Mouse (Mus musculus): ENCODE measurements at regions not wholly inside any gene's neighbourhood (a gene's known extent, or its start where the extent isn't known, plus 50 kb on each side); places are given as distances from the start of the nearest gene placed in this dataset.

DNA sequence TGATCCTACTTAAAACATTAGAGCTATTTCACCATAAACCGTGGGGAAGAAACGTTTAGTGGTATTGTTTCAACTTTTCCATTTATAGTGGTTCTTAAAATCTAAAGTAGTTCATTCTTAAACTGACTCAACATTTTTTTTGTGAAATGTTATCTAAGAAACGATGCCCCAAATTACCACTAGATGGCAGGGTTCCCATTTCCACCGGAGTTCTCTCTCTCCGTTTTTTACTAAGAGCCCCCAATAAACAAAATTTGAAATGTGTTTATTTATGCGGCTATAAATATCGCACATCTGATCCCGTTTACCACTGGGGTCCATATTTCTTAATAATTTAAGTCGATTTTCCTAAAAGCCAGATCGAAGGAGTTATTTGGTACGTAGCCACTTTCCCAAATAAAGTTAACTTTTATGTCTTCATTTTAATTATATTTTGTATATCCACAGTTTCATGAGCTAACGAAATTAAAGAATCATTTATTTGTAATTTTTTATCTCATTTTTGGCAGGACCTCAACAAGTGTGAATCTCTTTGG lies 586.5 kb upstream of the Lcorl start:
- H3K27ac ChIP-seq (replicated peaks) = no peak overlapping the region
- TF ChIP-seq EP300 (optimal IDR thresholded peaks at IDR 0.05) (no peak), CTCF (IDR thresholded peaks at IDR 0.05; ENCODE audit: low read depth) (peak; percentile 86)
- peak; percentile 13 for DNase-seq (ENCODE audit: low spot score)
- H3K4me3 ChIP-seq (ENCODE audit: low read depth, low read length) = no peak overlapping the region
- no peak overlapping the region for H3K4me2 ChIP-seq (replicated peaks; ENCODE audit: low read depth)
- no peak overlapping the region for H3K9ac ChIP-seq (ENCODE audit: low read length)
- ATAC-seq (ENCODE audit: low FRiP score, low TSS enrichment) = no peak
- H3K4me1 ChIP-seq (replicated peaks; ENCODE audit: control insufficient read depth, insufficient read depth) = no peaks in the 10 kb centered on the region
- H3K9me3 ChIP-seq (ENCODE audit: control insufficient read depth, low read length) = no peaks in the 10 kb centered on the region
- no peaks in the 10 kb centered on the region for H3K36me3 ChIP-seq (ENCODE audit: control insufficient read depth, insufficient read depth, low read length)
- no peaks in the 10 kb centered on the region for H3K27me3 ChIP-seq (ENCODE audit: control insufficient read depth, insufficient read depth, low read length)
- 7% methylated on average over 12 of the region's 12 CpGs for WGBS

GRCm38 (mm10) chr5:46442600-46443248 lies 585.3 kb upstream of the Lcorl start:
- TF ChIP-seq CTCF (IDR thresholded peaks at IDR 0.05; ENCODE audit: low read depth) (no peak), EP300 (optimal IDR thresholded peaks at IDR 0.05) (no peak)
- Histone ChIP-seq H3K4me1 (replicated peaks; ENCODE audit: control insufficient read depth, insufficient read depth) (no peaks in the 10 kb centered on the region), H3K27ac (replicated peaks) (no peak overlapping the region), H3K9me3 (ENCODE audit: control insufficient read depth, low read length) (no peaks in the 10 kb centered on the region), H3K4me2 (replicated peaks; ENCODE audit: low read depth) (no peak overlapping the region), H3K9ac (ENCODE audit: low read length) (no peak overlapping the region), H3K36me3 (ENCODE audit: control insufficient read depth, insufficient read depth, low read length) (no peaks in the 10 kb centered on the region), H3K4me3 (ENCODE audit: low read depth, low read length) (no peak overlapping the region), H3K27me3 (ENCODE audit: control insufficient read depth, insufficient read depth, low read length) (no peaks in the 10 kb centered on the region)
- ATAC-seq (ENCODE audit: low FRiP score, low TSS enrichment) = no peak
- WGBS = 78% methylated on average over 6 of the region's 6 CpGs
- no peak for DNase-seq (ENCODE audit: low spot score)

DNA sequence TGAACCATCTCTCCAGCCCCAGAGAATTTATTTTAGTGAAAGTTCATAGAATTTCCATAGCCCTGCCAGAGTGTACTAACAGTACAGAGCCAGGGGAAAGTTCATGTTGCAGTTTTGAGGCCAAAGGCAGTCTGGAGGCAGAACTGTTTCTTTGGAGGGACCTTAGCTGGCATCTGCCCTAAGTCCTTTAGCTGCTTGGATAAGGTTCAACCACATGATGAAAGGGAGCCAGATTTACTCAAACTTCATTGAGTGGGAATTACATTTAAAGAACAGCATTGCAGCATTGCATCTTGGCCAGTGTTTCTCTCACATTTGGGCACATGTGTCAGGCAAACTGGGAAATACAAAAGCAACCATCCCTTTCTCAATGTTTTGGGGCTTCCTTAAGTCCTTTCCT lies 584.3 kb upstream of the Lcorl start:
- H3K9ac ChIP-seq (ENCODE audit: low read length) = no peak overlapping the region
- H3K4me1 ChIP-seq (replicated peaks; ENCODE audit: control insufficient read depth, insufficient read depth) = no peaks in the 10 kb centered on the region
- no peak overlapping the region for H3K4me3 ChIP-seq (ENCODE audit: low read depth, low read length)
- H3K27me3 ChIP-seq (ENCODE audit: control insufficient read depth, insufficient read depth, low read length) = no peaks in the 10 kb centered on the region
- no peaks in the 10 kb centered on the region for H3K36me3 ChIP-seq (ENCODE audit: control insufficient read depth, insufficient read depth, low read length)
- TF ChIP-seq EP300 (optimal IDR thresholded peaks at IDR 0.05) = no peak
- TF ChIP-seq CTCF (IDR thresholded peaks at IDR 0.05; ENCODE audit: low read depth) = no peak
- no peak overlapping the region for H3K27ac ChIP-seq (replicated peaks)
- H3K4me2 ChIP-seq (replicated peaks; ENCODE audit: low read depth) = no peak overlapping the region
- DNase-seq (ENCODE audit: low spot score) (no peak), ATAC-seq (ENCODE audit: low FRiP score, low TSS enrichment) (no peak)
- H3K9me3 ChIP-seq (ENCODE audit: control insufficient read depth, low read length) = no peaks in the 10 kb centered on the region

DNA sequence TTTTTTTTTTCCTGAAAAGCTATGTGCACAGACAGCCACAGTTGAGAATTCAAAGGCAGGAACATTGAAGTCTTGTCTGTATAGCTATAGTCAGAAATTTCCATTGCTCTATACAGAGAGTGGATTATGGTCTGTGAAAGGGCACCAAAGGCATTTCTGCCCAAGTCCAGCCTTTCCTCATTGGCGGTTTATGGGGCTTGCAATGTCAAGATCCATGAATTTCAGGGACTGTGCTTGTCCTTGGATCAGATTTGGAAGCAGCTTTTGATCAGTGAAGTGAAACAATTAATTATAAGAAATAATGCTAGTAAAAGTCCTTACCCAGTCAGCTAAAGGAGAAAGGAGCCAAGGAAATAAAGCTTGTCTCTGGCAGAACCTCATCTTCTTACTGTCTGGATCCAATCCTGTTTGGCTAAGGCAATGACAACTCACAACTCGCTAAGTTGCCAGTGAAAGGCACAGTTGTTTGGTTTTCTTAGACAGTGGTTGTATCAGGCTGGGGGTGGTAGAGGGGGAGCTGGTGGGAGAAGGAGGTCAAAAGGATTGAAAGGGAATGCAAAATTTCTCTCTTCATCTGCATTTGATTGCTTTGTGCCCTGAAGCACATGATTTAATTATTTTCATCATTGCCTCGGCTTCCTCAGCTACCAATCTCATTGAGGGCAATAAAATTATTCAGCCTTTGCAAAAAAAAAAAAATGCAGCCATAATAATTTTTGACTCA lies 574.4 kb upstream of the Lcorl start:
- WGBS = 67% methylated on average over 3 of the region's 3 CpGs
- ATAC-seq (ENCODE audit: low FRiP score, low TSS enrichment) = no peak
- Histone ChIP-seq H3K27me3 (ENCODE audit: control insufficient read depth, insufficient read depth, low read length) (no peaks in the 10 kb centered on the region), H3K9me3 (ENCODE audit: control insufficient read depth, low read length) (no peaks in the 10 kb centered on the region), H3K36me3 (ENCODE audit: control insufficient read depth, insufficient read depth, low read length) (no peaks in the 10 kb centered on the region), H3K4me1 (replicated peaks; ENCODE audit: control insufficient read depth, insufficient read depth) (no peaks in the 10 kb centered on the region), H3K9ac (ENCODE audit: low read length) (no peak overlapping the region), H3K27ac (replicated peaks) (no peak overlapping the region), H3K4me2 (replicated peaks; ENCODE audit: low read depth) (no peak overlapping the region), H3K4me3 (ENCODE audit: low read depth, low read length) (no peak overlapping the region)
- no peak for TF ChIP-seq EP300 (optimal IDR thresholded peaks at IDR 0.05)
- TF ChIP-seq CTCF (IDR thresholded peaks at IDR 0.05; ENCODE audit: low read depth) = no peak
- no peak for DNase-seq (ENCODE audit: low spot score)

DNA sequence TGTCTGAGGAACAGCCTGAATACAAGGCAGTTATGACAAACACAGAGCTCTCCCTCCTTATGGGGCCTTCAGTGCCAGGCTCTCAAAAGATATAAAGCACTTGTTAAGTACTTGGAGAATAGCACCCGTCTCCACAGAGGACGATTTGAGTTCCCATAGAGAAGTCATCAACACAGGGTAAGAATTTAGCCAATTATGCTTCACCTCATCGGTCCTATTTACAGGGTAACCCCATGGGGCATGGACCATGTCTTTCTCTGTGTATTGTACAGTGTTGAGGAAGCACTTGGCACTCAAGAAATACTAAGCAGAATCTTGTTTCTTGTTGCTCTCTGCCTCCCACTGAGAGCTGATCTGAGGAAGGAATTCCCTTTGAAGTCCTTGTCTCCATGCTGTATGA lies 565.3 kb upstream of the Lcorl start:
- no peak overlapping the region for H3K4me3 ChIP-seq (ENCODE audit: low read depth, low read length)
- H3K4me1 ChIP-seq (replicated peaks; ENCODE audit: control insufficient read depth, insufficient read depth) = no peaks in the 10 kb centered on the region
- no peak overlapping the region for H3K9ac ChIP-seq (ENCODE audit: low read length)
- no peak overlapping the region for H3K4me2 ChIP-seq (replicated peaks; ENCODE audit: low read depth)
- H3K36me3 ChIP-seq (ENCODE audit: control insufficient read depth, insufficient read depth, low read length) = no peaks in the 10 kb centered on the region
- no peak for ATAC-seq (ENCODE audit: low FRiP score, low TSS enrichment)
- DNase-seq (ENCODE audit: low spot score) = no peak
- H3K27me3 ChIP-seq (ENCODE audit: control insufficient read depth, insufficient read depth, low read length) = no peaks in the 10 kb centered on the region
- TF ChIP-seq EP300 (optimal IDR thresholded peaks at IDR 0.05) (no peak), CTCF (IDR thresholded peaks at IDR 0.05; ENCODE audit: low read depth) (no peak)
- H3K9me3 ChIP-seq (ENCODE audit: control insufficient read depth, low read length) = no peaks in the 10 kb centered on the region
- 83% methylated on average over 3 of the region's 3 CpGs for WGBS
- H3K27ac ChIP-seq (replicated peaks) = no peak overlapping the region

DNA sequence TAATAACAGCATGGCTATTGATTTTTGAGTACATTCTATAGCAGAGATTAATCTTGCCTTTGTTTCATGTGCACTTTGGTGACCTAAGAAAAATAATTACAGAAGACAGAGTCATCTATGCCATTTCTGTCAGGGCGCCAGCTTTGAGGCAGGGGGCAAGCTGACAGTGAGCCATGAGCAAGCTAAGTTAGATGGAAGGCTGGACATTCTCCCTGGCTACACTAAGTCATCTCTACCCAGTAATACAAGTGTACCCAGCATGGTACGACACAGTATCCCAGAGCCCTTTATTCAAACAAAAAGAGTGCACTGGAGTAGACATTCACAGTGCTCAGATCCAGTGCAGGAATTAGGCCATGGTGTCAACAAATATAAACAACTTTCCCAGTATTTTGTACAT lies 549.6 kb upstream of the Lcorl start:
- 70% methylated on average over 2 of the region's 2 CpGs for WGBS
- H3K27me3 ChIP-seq (ENCODE audit: control insufficient read depth, insufficient read depth, low read length) = no peaks in the 10 kb centered on the region
- H3K4me2 ChIP-seq (replicated peaks; ENCODE audit: low read depth) = no peak overlapping the region
- H3K4me1 ChIP-seq (replicated peaks; ENCODE audit: control insufficient read depth, insufficient read depth) = no peaks in the 10 kb centered on the region
- DNase-seq (ENCODE audit: low spot score) (no peak), ATAC-seq (ENCODE audit: low FRiP score, low TSS enrichment) (no peak)
- no peak overlapping the region for H3K9ac ChIP-seq (ENCODE audit: low read length)
- TF ChIP-seq CTCF (IDR thresholded peaks at IDR 0.05; ENCODE audit: low read depth) = no peak
- TF ChIP-seq EP300 (optimal IDR thresholded peaks at IDR 0.05) = no peak
- H3K9me3 ChIP-seq (ENCODE audit: control insufficient read depth, low read length) = no peaks in the 10 kb centered on the region
- H3K27ac ChIP-seq (replicated peaks) = no peak overlapping the region
- no peak overlapping the region for H3K4me3 ChIP-seq (ENCODE audit: low read depth, low read length)
- no peaks in the 10 kb centered on the region for H3K36me3 ChIP-seq (ENCODE audit: control insufficient read depth, insufficient read depth, low read length)

Data from stomach, postnatal 0 days (tissue).